Mouse (Mus musculus): ENCODE measurements around the gene Klf13. TPM values are rescaled to one million over a fixed set of nuclear protein-coding genes. Genes with fewer than 3 reads are reported as not detected.

The Klf13 gene
- polyA plus RNA-seq, 1 experiment from 2014 or later, result 31.3 TPM

DNA sequence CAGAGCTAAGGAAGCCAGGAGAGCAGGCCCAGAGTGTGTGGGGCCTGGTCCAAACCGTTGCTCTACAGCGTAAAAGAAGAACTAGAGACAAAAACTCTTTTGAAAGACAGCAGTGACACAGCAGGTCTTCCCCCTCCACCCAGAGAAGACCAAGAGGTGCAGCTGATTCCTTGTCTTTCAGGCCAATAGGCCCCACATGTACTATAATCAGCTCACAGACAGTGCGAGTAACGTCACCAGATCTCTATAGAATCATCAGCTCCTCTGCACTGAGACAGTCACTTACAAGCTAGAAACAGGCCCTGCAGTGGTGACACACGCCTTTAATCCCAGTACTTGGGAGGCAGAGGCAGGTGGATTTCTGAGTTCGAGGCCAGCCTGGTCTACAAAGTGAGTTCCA is 4.8 kb downstream of the Klf13 start:
- no peaks in the 10 kb centered on the region for H3K9me3 ChIP-seq
- peaks cover 29% of the 10 kb centered on the region for H3K4me1 ChIP-seq
- H3K4me2 ChIP-seq, result no peak overlapping the region
- WGBS, result 84% methylated on average over 6 of the region's 6 CpGs
- H3K27me3 ChIP-seq, result no peaks in the 10 kb centered on the region
- H3K27ac ChIP-seq, result no peak overlapping the region
- ATAC-seq (ENCODE audit: insufficient number of reproducible peaks, low FRiP score, low TSS enrichment, low read depth), result no peak
- no peak overlapping the region for H3K9ac ChIP-seq
- no peak overlapping the region for H3K4me3 ChIP-seq
- H3K36me3 ChIP-seq, result no peaks in the 10 kb centered on the region

DNA sequence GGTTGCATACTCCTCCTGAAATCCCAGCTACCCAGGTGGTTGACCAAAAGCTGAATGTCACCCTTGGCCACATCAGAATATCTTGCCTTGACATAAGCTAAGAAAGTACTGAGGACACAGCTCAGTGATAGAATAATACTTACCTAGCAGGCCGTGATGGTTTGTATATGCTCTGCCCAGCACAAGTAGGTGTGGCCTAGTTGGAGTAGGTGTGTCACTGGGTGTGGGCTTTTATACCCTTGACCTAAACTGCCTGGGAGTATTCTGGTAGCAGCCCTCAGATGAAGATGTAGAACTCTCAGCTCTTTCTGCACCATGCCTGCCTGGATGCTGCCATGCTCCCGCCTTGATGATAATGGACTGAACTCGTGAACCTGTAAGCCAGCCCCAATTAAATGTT is 6.3 kb downstream of the Klf13 start:
- ATAC-seq (ENCODE audit: insufficient number of reproducible peaks, low FRiP score, low TSS enrichment, low read depth), result no peak

DNA sequence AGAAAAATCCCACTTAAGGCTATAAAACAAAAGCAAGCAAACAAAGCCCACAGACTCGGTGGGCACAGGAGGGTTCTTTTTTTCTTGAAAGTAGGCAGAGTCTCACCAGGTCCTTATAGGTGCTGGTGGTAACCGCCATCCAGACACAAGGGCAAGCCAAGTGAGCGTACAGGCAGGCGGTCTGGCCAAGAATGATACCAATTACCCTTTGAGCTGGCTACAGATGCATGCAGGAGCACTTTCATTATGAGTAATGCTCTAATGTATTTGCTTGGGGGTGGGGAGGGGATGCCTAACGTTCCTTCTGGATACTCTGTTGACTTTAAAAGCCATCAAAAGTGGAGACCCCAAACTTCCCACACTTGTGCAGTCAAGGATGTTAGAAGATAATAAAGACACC is 7.9 kb downstream of the Klf13 start:
- H3K27ac ChIP-seq, result no peak overlapping the region
- no peak for ATAC-seq (ENCODE audit: insufficient number of reproducible peaks, low FRiP score, low TSS enrichment, low read depth)
- H3K9me3 ChIP-seq, result no peaks in the 10 kb centered on the region
- H3K4me2 ChIP-seq, result no peak overlapping the region
- H3K36me3 ChIP-seq, result no peaks in the 10 kb centered on the region
- H3K4me3 ChIP-seq, result no peak overlapping the region
- H3K27me3 ChIP-seq, result no peaks in the 10 kb centered on the region
- 81% methylated on average over 5 of the region's 5 CpGs for WGBS
- no peak overlapping the region for H3K9ac ChIP-seq
- H3K4me1 ChIP-seq, result peaks cover 36% of the 10 kb centered on the region

More for the DNA sequence above, 6.3 kb downstream of the Klf13 start:
- H3K36me3 ChIP-seq, result no peaks in the 10 kb centered on the region
- H3K9ac ChIP-seq, result no peak overlapping the region
- peaks cover 26% of the 10 kb centered on the region for H3K4me1 ChIP-seq
- no peaks in the 10 kb centered on the region for H3K27me3 ChIP-seq
- H3K9me3 ChIP-seq, result no peaks in the 10 kb centered on the region
- H3K27ac ChIP-seq, result no peak overlapping the region
- H3K4me3 ChIP-seq, result no peak overlapping the region
- no peak overlapping the region for H3K4me2 ChIP-seq
- 86% methylated on average over 3 of the region's 3 CpGs for WGBS

- H3K36me3 ChIP-seq, result no peaks in the 10 kb centered on the region
- H3K27me3 ChIP-seq, result no peaks in the 10 kb centered on the region
- no peak overlapping the region for H3K9ac ChIP-seq
- 82% methylated on average over 3 of the region's 3 CpGs for WGBS
- no peaks in the 10 kb centered on the region for H3K9me3 ChIP-seq
- H3K27ac ChIP-seq, result no peak overlapping the region
- H3K4me2 ChIP-seq, result no peak overlapping the region
- H3K4me3 ChIP-seq, result no peak overlapping the region
- peaks cover 36% of the 10 kb centered on the region for H3K4me1 ChIP-seq
- ATAC-seq (ENCODE audit: insufficient number of reproducible peaks, low FRiP score, low TSS enrichment, low read depth), result no peak
Measured at GRCm38 (mm10) chr7:63930132-63930531, 8.6 kb downstream of the Klf13 start.

GRCm38 (mm10) chr7:63929080-63929479 is 9.6 kb downstream of the Klf13 start:
- Histone ChIP-seq H3K4me3 (no peak overlapping the region), H3K4me1 (peaks cover 37% of the 10 kb centered on the region), H3K9me3 (no peaks in the 10 kb centered on the region), H3K4me2 (no peak overlapping the region), H3K36me3 (no peaks in the 10 kb centered on the region), H3K27me3 (no peaks in the 10 kb centered on the region), H3K9ac (no peak overlapping the region), H3K27ac (no peak overlapping the region)
- no peak for ATAC-seq (ENCODE audit: insufficient number of reproducible peaks, low FRiP score, low TSS enrichment, low read depth)
- 90% methylated on average over 4 of the region's 4 CpGs for WGBS

DNA sequence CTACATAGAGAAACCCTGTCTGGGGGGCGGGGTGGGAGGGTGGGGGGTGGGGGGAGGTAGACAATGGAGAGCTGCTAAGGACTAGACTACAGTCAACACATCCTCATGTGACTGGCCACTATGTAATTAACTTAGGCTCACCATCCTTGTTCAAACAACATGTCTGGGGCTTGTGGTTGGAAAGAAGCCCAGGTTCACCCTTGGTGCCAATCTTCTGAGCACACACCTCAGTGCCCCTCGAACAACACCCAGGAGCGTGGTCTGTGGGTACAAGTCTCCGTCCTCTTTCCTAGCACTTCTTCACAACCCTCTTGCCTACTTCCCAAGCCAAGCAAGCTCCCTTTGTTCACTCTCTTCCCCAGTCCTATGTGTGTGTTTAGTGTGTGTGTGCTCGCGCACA is 11.6 kb downstream of the Klf13 start:
- 90% methylated on average over 6 of the region's 6 CpGs for WGBS
- Histone ChIP-seq H3K36me3 (no peaks in the 10 kb centered on the region), H3K4me3 (no peak overlapping the region), H3K27me3 (no peaks in the 10 kb centered on the region), H3K27ac (no peak overlapping the region), H3K9me3 (no peaks in the 10 kb centered on the region), H3K4me1 (peaks cover 44% of the 10 kb centered on the region), H3K4me2 (no peak overlapping the region), H3K9ac (no peak overlapping the region)
- no peak for ATAC-seq (ENCODE audit: insufficient number of reproducible peaks, low FRiP score, low TSS enrichment, low read depth)

DNA sequence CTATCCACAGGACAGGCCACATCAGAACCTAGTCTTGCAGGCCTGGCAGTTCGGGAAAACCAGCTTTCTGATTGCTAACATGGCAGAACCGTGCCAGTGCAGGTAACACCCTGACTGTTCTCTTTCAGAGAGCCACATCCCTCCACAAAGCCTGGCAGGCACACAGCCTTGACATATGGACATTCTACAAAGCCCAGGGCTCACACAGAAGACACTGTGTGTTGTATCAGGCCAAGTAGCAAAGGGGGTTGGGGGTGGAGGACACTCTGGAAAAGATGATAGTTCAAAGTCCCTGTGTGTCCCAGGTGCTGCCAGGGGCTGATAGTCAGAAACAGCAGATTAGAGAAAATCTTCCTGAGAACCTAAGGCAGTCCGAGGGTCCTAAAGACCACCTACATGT is 12.2 kb downstream of the Klf13 start:
- peak overlapping the region; percentile 84; the same call in 1 of the 2 replicates for H3K27ac ChIP-seq
- peaks cover 46% of the 10 kb centered on the region for H3K4me1 ChIP-seq
- H3K27me3 ChIP-seq, result no peaks in the 10 kb centered on the region
- H3K4me3 ChIP-seq, result no peak overlapping the region
- H3K9ac ChIP-seq, result no peak overlapping the region
- no peaks in the 10 kb centered on the region for H3K36me3 ChIP-seq
- 74% methylated on average over 3 of the region's 3 CpGs for WGBS
- H3K9me3 ChIP-seq, result no peaks in the 10 kb centered on the region
- H3K4me2 ChIP-seq, result no peak overlapping the region
- ATAC-seq (ENCODE audit: insufficient number of reproducible peaks, low FRiP score, low TSS enrichment, low read depth), result no peak

DNA sequence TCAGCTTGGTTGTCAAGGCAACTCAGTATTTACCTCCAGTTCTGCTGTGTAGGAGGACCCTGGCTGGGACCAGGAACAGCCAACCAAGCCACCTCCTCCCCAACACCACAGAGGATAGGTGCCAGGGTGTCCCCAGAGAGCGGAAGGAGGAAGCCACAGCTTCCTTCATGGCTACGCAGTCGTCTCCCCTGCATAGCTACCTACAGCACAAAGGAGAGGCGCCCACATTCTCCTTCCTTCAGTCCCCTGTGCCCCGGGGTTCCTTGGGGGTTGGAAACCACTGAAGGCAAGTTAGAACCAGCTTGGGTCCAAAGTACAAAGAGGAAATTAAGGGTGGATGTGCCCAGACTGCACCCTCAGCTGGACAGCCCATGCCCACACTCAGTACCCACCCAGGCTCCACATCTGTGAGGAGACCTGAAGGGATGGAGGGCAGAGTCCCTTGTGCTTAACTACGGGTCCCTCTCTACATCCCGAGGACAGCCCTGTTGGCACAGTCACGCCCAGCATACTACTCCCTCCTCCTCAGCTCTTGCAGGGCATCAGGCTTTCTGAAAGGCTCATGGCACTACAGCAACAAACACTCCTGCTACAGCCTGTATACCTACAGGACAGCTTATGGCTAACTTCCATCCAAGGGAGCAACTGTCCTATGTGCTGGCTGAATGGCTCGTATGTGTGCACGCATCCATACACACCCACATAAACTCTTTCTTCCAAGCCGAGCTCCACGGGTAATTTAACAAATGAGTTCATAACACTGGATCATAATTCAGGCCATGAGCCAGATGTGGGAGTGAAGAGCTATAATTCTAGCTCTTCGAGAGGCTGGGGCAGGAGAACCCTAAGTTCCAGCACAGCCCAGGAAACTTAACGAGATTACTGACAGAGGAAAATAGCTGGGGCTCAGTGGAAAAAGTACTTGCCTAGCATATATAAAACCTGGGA is 13.0 kb downstream of the Klf13 start:
- Histone ChIP-seq H3K27ac (peak overlapping the region; percentile 84), H3K27me3 (no peaks in the 10 kb centered on the region), H3K9ac (no peak overlapping the region), H3K4me2 (peak overlapping the region; percentile 17; the same call in 1 of the 2 replicates), H3K9me3 (no peaks in the 10 kb centered on the region), H3K4me1 (peaks cover 46% of the 10 kb centered on the region), H3K36me3 (no peaks in the 10 kb centered on the region), H3K4me3 (no peak overlapping the region)
- 49% methylated on average over 14 of the region's 14 CpGs for WGBS
- peak; percentile 49; the same call in 1 of the 2 replicates for ATAC-seq (ENCODE audit: insufficient number of reproducible peaks, low FRiP score, low TSS enrichment, low read depth)

GRCm38 (mm10) chr7:63924747-63925412 is 13.8 kb downstream of the Klf13 start:
- no peaks in the 10 kb centered on the region for H3K36me3 ChIP-seq
- ATAC-seq (ENCODE audit: insufficient number of reproducible peaks, low FRiP score, low TSS enrichment, low read depth), result peak; percentile 69
- no peak overlapping the region for H3K9ac ChIP-seq
- no peak overlapping the region for H3K4me3 ChIP-seq
- 20% methylated on average over 6 of the region's 6 CpGs for WGBS
- no peaks in the 10 kb centered on the region for H3K9me3 ChIP-seq
- H3K27me3 ChIP-seq, result no peaks in the 10 kb centered on the region
- H3K4me1 ChIP-seq, result peaks cover 46% of the 10 kb centered on the region
- peak overlapping the region; percentile 84 for H3K27ac ChIP-seq
- H3K4me2 ChIP-seq, result peak overlapping the region; percentile 21

DNA sequence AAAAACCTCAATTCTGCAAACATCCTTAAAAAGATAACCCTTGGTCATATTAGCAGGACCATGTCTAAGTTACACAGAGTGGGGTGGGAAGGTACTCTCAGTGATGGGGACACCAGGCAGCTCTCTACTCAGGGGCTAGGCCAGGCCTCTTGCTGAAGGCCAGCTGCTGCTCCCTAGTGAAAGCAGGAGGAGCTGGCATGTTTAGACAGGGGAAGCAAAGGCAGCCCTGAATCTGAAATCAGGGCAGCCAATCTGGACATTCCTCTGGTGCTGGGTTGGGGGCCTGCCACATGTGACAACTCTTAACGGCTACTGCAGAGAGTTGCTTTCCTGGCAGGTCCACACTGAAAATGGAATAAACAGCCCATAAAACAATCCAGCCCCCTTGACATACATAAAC is 14.6 kb downstream of the Klf13 start:
- H3K9me3 ChIP-seq, result no peaks in the 10 kb centered on the region
- H3K4me1 ChIP-seq, result peaks cover 53% of the 10 kb centered on the region
- no peak overlapping the region for H3K4me3 ChIP-seq
- WGBS, result 18% methylated on average over 1 of the region's 1 CpGs
- H3K9ac ChIP-seq, result no peak overlapping the region
- H3K36me3 ChIP-seq, result no peaks in the 10 kb centered on the region
- H3K27ac ChIP-seq, result peak overlapping the region; percentile 84
- no peaks in the 10 kb centered on the region for H3K27me3 ChIP-seq
- ATAC-seq (ENCODE audit: insufficient number of reproducible peaks, low FRiP score, low TSS enrichment, low read depth), result no peak
- H3K4me2 ChIP-seq, result no peak overlapping the region

- Histone ChIP-seq H3K9ac (no peak overlapping the region), H3K27ac (no peak overlapping the region), H3K4me3 (no peak overlapping the region), H3K36me3 (no peaks in the 10 kb centered on the region), H3K9me3 (no peaks in the 10 kb centered on the region), H3K27me3 (no peaks in the 10 kb centered on the region), H3K4me1 (peaks cover 55% of the 10 kb centered on the region), H3K4me2 (no peak overlapping the region)
- ATAC-seq (ENCODE audit: insufficient number of reproducible peaks, low FRiP score, low TSS enrichment, low read depth), result no peak
- WGBS, result 76% methylated on average over 1 of the region's 1 CpGs
Measured at GRCm38 (mm10) chr7:63922975-63923374, 15.7 kb downstream of the Klf13 start.

GRCm38 (mm10) chr7:63922571-63922970 is 16.1 kb downstream of the Klf13 start:
- peaks cover 56% of the 10 kb centered on the region for H3K4me1 ChIP-seq
- no peak for ATAC-seq (ENCODE audit: insufficient number of reproducible peaks, low FRiP score, low TSS enrichment, low read depth)
- no peak overlapping the region for H3K4me3 ChIP-seq
- H3K36me3 ChIP-seq, result no peaks in the 10 kb centered on the region
- 63% methylated on average over 2 of the region's 2 CpGs for WGBS
- H3K27ac ChIP-seq, result no peak overlapping the region
- no peaks in the 10 kb centered on the region for H3K9me3 ChIP-seq
- H3K27me3 ChIP-seq, result no peaks in the 10 kb centered on the region
- H3K9ac ChIP-seq, result no peak overlapping the region
- H3K4me2 ChIP-seq, result no peak overlapping the region

Measured in limb, embryonic 15.5 days (tissue).